Mouse (Mus musculus) forebrain, embryonic 16.5 days (tissue): ENCODE data around the gene Kcnip3. TPM values are rescaled to one million over a fixed set of nuclear protein-coding genes. Genes with fewer than 3 reads are reported as not detected.

Experiments
- ATAC-seq: fragments of 200-750 bp; cut with Nextera tagmentation; 2 replicates; pipeline ENCODE4 v1.8.0; 2017; ENCODE audit warnings: mild to moderate bottlenecking, moderate library complexity
- H3K27ac ChIP-seq: fragments of 300-500 bp; sonication (generic); 2 replicates; pipeline ENCODE4 v1.5.1; 2014; ENCODE audit warnings: low read length, control low read depth
- H3K27me3 ChIP-seq: fragments of 300-500 bp; sonication (generic); replicated peaks from 2 replicates; pipeline ENCODE4 v1.6.1; 2014; ENCODE audit warnings: low read length; ENCODE audit not compliant: control insufficient read depth, insufficient read depth
- H3K36me3 ChIP-seq: fragments of 300-500 bp; sonication (generic); 2 replicates; pipeline ENCODE4 v1.6.1; 2014; ENCODE audit not compliant: control insufficient read depth, insufficient read depth
- H3K4me1 ChIP-seq: fragments of 300-500 bp; sonication (generic); replicated peaks from 2 replicates; pipeline ENCODE4 v1.6.1; 2014; ENCODE audit warnings: low read length; ENCODE audit not compliant: control insufficient read depth, insufficient read depth
- H3K4me2 ChIP-seq: fragments of 300-500 bp; sonication (generic); 2 replicates; pipeline ENCODE4 v1.6.1; 2014; ENCODE audit warnings: mild to moderate bottlenecking, low read length, control low read depth
- H3K4me3 ChIP-seq: fragments of 300-500 bp; sonication (generic); replicated peaks from 2 replicates; pipeline ENCODE4 v1.5.1; 2014; ENCODE audit warnings: mild to moderate bottlenecking, low read length, control low read depth
- H3K9ac ChIP-seq: fragments of 300-500 bp; sonication (generic); replicated peaks from 2 replicates; pipeline ENCODE4 v1.6.1; 2014; ENCODE audit warnings: low read depth, low read length, control low read depth
- H3K9me3 ChIP-seq: fragments of 300-500 bp; sonication (generic); 2 replicates; pipeline ENCODE4 v1.6.1; 2016; ENCODE audit warnings: low read length; ENCODE audit not compliant: control insufficient read depth
- WGBS: fragments of 180-500 bp; shearing (Covaris S2); extraction: QIAGEN DNeasy Blood & Tissue Kit; methylation state at CpG from one replicate; pipeline ENCODE4 v1.1.7; 2014; 5-methylcytosine and 5-hydroxymethylcytosine counted together
- polyA plus RNA-seq: library from polyadenylated mRNA; unstranded; fragments of >200 nt; fragmentation: Nextera tagmentation; extraction: Ambion mirVana; gene quantifications from 2 replicates; pipeline ENCODE4 v1.2.1, GENCODE M21; 2015

Kcnip3 gene
- polyA plus RNA-seq, 1 experiment from 2014 or later: 9.9 TPM

GRCm38 (mm10) chr2:127433487-127434295 lies 88.2 kb downstream of the Kcnip3 start:
- no peak overlapping the region for H3K27ac ChIP-seq
- H3K27me3 ChIP-seq: no peaks in the 10 kb centered on the region
- WGBS: 82% methylated on average over 9 of the region's 9 CpGs
- H3K4me1 ChIP-seq: no peaks in the 10 kb centered on the region
- H3K36me3 ChIP-seq: no peaks in the 10 kb centered on the region
- no peak overlapping the region for H3K4me3 ChIP-seq
- ATAC-seq: no peak
- H3K9ac ChIP-seq: no peak overlapping the region
- H3K9me3 ChIP-seq: no peaks in the 10 kb centered on the region
- H3K4me2 ChIP-seq: no peak overlapping the region

GRCm38 (mm10) chr2:127430238-127430637 lies 91.7 kb downstream of the Kcnip3 start:
- Histone ChIP-seq H3K4me2 (no peak overlapping the region), H3K27me3 (no peaks in the 10 kb centered on the region), H3K4me1 (no peaks in the 10 kb centered on the region), H3K4me3 (no peak overlapping the region), H3K36me3 (no peaks in the 10 kb centered on the region), H3K27ac (no peak overlapping the region), H3K9ac (no peak overlapping the region), H3K9me3 (no peaks in the 10 kb centered on the region)
- ATAC-seq: no peak
- 23% methylated on average over 3 of the region's 3 CpGs for WGBS

- Histone ChIP-seq H3K4me3 (no peak within 1 kb of the TSS), H3K9ac (no peak within 1 kb of the TSS), H3K27ac (no peak within 1 kb of the TSS), H3K4me1 (no peaks in the 10 kb centered on the region), H3K36me3 (no peaks in the 10 kb centered on the region), H3K4me2 (no peak within 1 kb of the TSS), H3K9me3 (no peaks in the 10 kb centered on the region), H3K27me3 (no peaks in the 10 kb centered on the region)
- 87% methylated on average over 17 of the region's 17 CpGs for WGBS
- ATAC-seq: no peak
These were observed 96.9 kb downstream of the Kcnip3 start, which contains the start of gene Gpat2 for GRCm38 (mm10) chr2:127424977-127425376. Gene Gpat2 (plus strand): TSS chr2:127425199.

- 65% methylated on average over 10 of the region's 10 CpGs for WGBS
- H3K27ac ChIP-seq: no peak overlapping the region
- ATAC-seq: no peak
- no peaks in the 10 kb centered on the region for H3K36me3 ChIP-seq
- H3K4me3 ChIP-seq: no peak overlapping the region
- H3K4me2 ChIP-seq: no peak overlapping the region
- no peaks in the 10 kb centered on the region for H3K27me3 ChIP-seq
- no peaks in the 10 kb centered on the region for H3K4me1 ChIP-seq
- no peak overlapping the region for H3K9ac ChIP-seq
- no peaks in the 10 kb centered on the region for H3K9me3 ChIP-seq
These were observed 103.5 kb downstream of the Kcnip3 start for GRCm38 (mm10) chr2:127418266-127418970.

- Histone ChIP-seq H3K4me2 (no peak overlapping the region), H3K9ac (no peak overlapping the region), H3K9me3 (no peaks in the 10 kb centered on the region), H3K4me1 (no peaks in the 10 kb centered on the region), H3K27me3 (no peaks in the 10 kb centered on the region), H3K36me3 (no peaks in the 10 kb centered on the region), H3K4me3 (no peak overlapping the region), H3K27ac (no peak overlapping the region)
- no peak for ATAC-seq
- 61% methylated on average over 3 of the region's 3 CpGs for WGBS
These were observed 105.2 kb downstream of the Kcnip3 start for GRCm38 (mm10) chr2:127416706-127417105.

GRCm38 (mm10) chr2:127415806-127416205 lies 106.1 kb downstream of the Kcnip3 start:
- Histone ChIP-seq H3K27ac (no peak overlapping the region), H3K9me3 (no peaks in the 10 kb centered on the region), H3K27me3 (no peaks in the 10 kb centered on the region), H3K36me3 (no peaks in the 10 kb centered on the region), H3K4me1 (no peaks in the 10 kb centered on the region), H3K4me3 (no peak overlapping the region), H3K4me2 (no peak overlapping the region), H3K9ac (no peak overlapping the region)
- WGBS: 80% methylated on average over 10 of the region's 10 CpGs
- ATAC-seq: no peak

- no peaks in the 10 kb centered on the region for H3K36me3 ChIP-seq
- no peaks in the 10 kb centered on the region for H3K27me3 ChIP-seq
- WGBS: 87% methylated on average over 6 of the region's 6 CpGs
- ATAC-seq: no peak
- no peak overlapping the region for H3K9ac ChIP-seq
- no peak overlapping the region for H3K27ac ChIP-seq
- no peak overlapping the region for H3K4me3 ChIP-seq
- H3K4me2 ChIP-seq: no peak overlapping the region
- no peaks in the 10 kb centered on the region for H3K9me3 ChIP-seq
- H3K4me1 ChIP-seq: no peaks in the 10 kb centered on the region
These were observed 110.8 kb downstream of the Kcnip3 start for GRCm38 (mm10) chr2:127411126-127411525.

Other genes with a start within 250 kb of the Kcnip3 start
- gene Dusp2, start 185.9 kb downstream of the Kcnip3 start, polyA plus RNA-seq: 6.6 and 7.7 TPM in 2 replicates
- not detected in 2 replicates for gene Astl, start 183.5 kb downstream of the Kcnip3 start, polyA plus RNA-seq
- 0.62 and 0.68 TPM in 2 replicates for gene Adra2b, start 158.9 kb downstream of the Kcnip3 start, polyA plus RNA-seq
- gene Gpat2, start 96.9 kb downstream of the Kcnip3 start, polyA plus RNA-seq: 0.09 and 0.13 TPM in 2 replicates
- 26.1 and 26.8 TPM in 2 replicates for gene Fahd2a, start 77.5 kb downstream of the Kcnip3 start, polyA plus RNA-seq
- gene Prom2, start 19.4 kb upstream of the Kcnip3 start, polyA plus RNA-seq: 0.05 TPM in 1 of 2 replicates, not detected in the other
- 11.0 and 11.7 TPM in 2 replicates for gene Zfp661, start 65.0 kb upstream of the Kcnip3 start, polyA plus RNA-seq
- gene Mrps5, start 65.1 kb upstream of the Kcnip3 start, polyA plus RNA-seq: 173 and 184 TPM in 2 replicates
- gene Mal, start 134.6 kb upstream of the Kcnip3 start, polyA plus RNA-seq: 0.72 and 1.8 TPM in 2 replicates
- 0.91 TPM in 2 replicates for gene Mall, start 207.8 kb upstream of the Kcnip3 start, polyA plus RNA-seq